Mouse (Mus musculus) embryonic facial prominence, embryonic 12.5 days (tissue): ENCODE measurements around the gene Kcp. TPM values are rescaled to one million over a fixed set of nuclear protein-coding genes. Genes with fewer than 3 reads are reported as not detected.

Source experiments
- ATAC-seq: fragments of 200-750 bp; cut with Nextera tagmentation; 2 replicates; pipeline ENCODE4 v1.8.0; 2017; ENCODE audit not compliant: insufficient number of reproducible peaks, insufficient read depth, low FRiP score, low TSS enrichment
- H3K27ac ChIP-seq: fragments of 300-500 bp; sonication (generic); 2 replicates; pipeline ENCODE4 v1.5.1; 2016; ENCODE audit warnings: mild to moderate bottlenecking
- H3K27me3 ChIP-seq: fragments of 300-500 bp; sonication (generic); 2 replicates; pipeline ENCODE4 v1.6.1; 2016; ENCODE audit warnings: mild to moderate bottlenecking, moderate library complexity
- H3K36me3 ChIP-seq: fragments of 300-500 bp; sonication (generic); 2 replicates; pipeline ENCODE4 v1.6.1; 2016; ENCODE audit warnings: mild to moderate bottlenecking
- H3K4me1 ChIP-seq: fragments of 300-500 bp; sonication (generic); 2 replicates; pipeline ENCODE4 v1.6.1; 2016
- H3K4me2 ChIP-seq: fragments of 300-500 bp; sonication (generic); replicated peaks from 2 replicates; pipeline ENCODE4 v1.6.1; 2016; ENCODE audit warnings: mild to moderate bottlenecking, moderate library complexity
- H3K4me3 ChIP-seq: fragments of 300-500 bp; sonication (generic); 2 replicates; pipeline ENCODE4 v1.5.1; 2016; ENCODE audit warnings: mild to moderate bottlenecking
- H3K9ac ChIP-seq: fragments of 300-500 bp; sonication (generic); 2 replicates; pipeline ENCODE4 v1.6.1; 2016; ENCODE audit warnings: mild to moderate bottlenecking, moderate library complexity
- H3K9me3 ChIP-seq: fragments of 300-500 bp; sonication (generic); 2 replicates; pipeline ENCODE4 v1.6.1; 2016; ENCODE audit warnings: mild to moderate bottlenecking, moderate library complexity
- WGBS: fragments of 180-500 bp; shearing (Covaris S2); methylation state at CpG from one replicate; pipeline ENCODE4 v1.1.7; 2016; 5-methylcytosine and 5-hydroxymethylcytosine counted together
- polyA plus RNA-seq: library from polyadenylated mRNA; unstranded; fragments of >200 nt; fragmentation: Nextera tagmentation; extraction: Ambion mirVana; gene quantifications from 2 replicates; pipeline ENCODE4 v1.2.1, GENCODE M21; 2016

Gene Kcp
- polyA plus RNA-seq, 1 experiment from 2014 or later = 40.6 TPM

- no peak for ATAC-seq
- Histone ChIP-seq H3K4me2 (no peak overlapping the region), H3K4me1 (no peaks in the 10 kb centered on the region), H3K27ac (no peak overlapping the region), H3K27me3 (no peaks in the 10 kb centered on the region), H3K4me3 (no peak overlapping the region), H3K9ac (no peak overlapping the region), H3K36me3 (peaks cover 67% of the 10 kb centered on the region), H3K9me3 (no peaks in the 10 kb centered on the region)
- WGBS = 94% methylated on average over 7 of the region's 7 CpGs
Measured at GRCm38 (mm10) chr6:29445354-29445753, 62.4 kb downstream of the Kcp start.

DNA sequence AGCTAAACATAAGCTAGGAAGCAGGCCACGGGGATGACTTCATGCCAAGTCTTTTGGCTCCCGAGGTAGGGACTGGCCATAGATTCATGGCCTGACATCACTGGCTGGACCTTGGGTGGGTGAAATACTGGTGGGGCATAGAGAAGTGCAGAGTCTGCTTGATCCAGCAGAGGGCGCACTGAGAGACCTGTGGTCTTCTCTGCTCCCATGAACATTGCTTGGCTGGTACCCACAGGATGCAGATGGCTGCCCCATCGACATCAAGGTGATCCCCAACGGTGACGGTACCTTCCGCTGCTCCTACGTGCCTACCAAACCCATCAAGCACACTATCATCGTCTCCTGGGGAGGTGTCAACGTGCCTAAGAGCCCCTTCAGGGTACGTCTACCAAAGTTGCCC lies 63.0 kb downstream of the Kcp start:
- WGBS = 74% methylated on average over 11 of the region's 11 CpGs
- H3K4me3 ChIP-seq = no peak overlapping the region
- peaks cover 72% of the 10 kb centered on the region for H3K36me3 ChIP-seq
- H3K27ac ChIP-seq = no peak overlapping the region
- no peak for ATAC-seq
- H3K4me2 ChIP-seq = no peak overlapping the region
- H3K9ac ChIP-seq = no peak overlapping the region
- no peaks in the 10 kb centered on the region for H3K27me3 ChIP-seq
- no peaks in the 10 kb centered on the region for H3K9me3 ChIP-seq
- no peaks in the 10 kb centered on the region for H3K4me1 ChIP-seq

DNA sequence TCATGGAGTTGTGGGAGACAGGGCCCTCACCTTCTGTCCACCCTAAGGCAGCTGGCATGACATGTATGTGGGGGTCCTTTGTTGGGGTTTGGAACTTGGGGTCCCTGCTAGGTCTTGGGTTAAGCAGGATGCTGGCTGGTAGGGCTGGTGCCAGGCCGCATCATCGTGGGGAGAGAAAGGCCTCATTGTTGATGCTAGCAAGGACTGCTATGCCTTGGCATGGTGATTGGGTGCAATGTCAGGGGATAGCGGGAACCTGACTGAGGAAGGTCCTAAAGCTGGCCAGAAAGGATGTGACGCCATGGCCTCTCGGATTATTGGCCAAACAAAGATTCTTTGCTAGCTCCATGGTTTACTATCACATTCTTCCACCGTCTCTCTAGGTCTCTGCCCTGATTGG lies 68.0 kb downstream of the Kcp start:
- Histone ChIP-seq H3K9ac (no peak overlapping the region), H3K27me3 (peaks cover 10% of the 10 kb centered on the region; the same call in 1 of the 2 replicates), H3K4me3 (no peak overlapping the region), H3K36me3 (peaks cover 38% of the 10 kb centered on the region), H3K4me2 (no peak overlapping the region), H3K27ac (no peak overlapping the region), H3K4me1 (peaks cover 25% of the 10 kb centered on the region), H3K9me3 (no peaks in the 10 kb centered on the region)
- no peak for ATAC-seq
- WGBS = 88% methylated on average over 6 of the region's 6 CpGs

GRCm38 (mm10) chr6:29439251-29439650 lies 68.5 kb downstream of the Kcp start:
- WGBS = 77% methylated on average over 4 of the region's 4 CpGs
- Histone ChIP-seq H3K4me2 (no peak overlapping the region), H3K9ac (no peak overlapping the region), H3K27ac (no peak overlapping the region), H3K36me3 (peaks cover 36% of the 10 kb centered on the region), H3K4me3 (no peak overlapping the region), H3K27me3 (peaks cover 16% of the 10 kb centered on the region), H3K4me1 (peaks cover 30% of the 10 kb centered on the region), H3K9me3 (no peaks in the 10 kb centered on the region)
- ATAC-seq = no peak

GRCm38 (mm10) chr6:29436461-29436934 lies 71.3 kb downstream of the Kcp start:
- Histone ChIP-seq H3K27me3 (peaks cover 30% of the 10 kb centered on the region), H3K9ac (0 out of 2 replicates have a peak overlapping the region, but pooled peaks have one; percentile 41), H3K4me2 (peak overlapping the region; percentile 84), H3K4me3 (peak overlapping the region; percentile 50), H3K4me1 (peaks cover 49% of the 10 kb centered on the region), H3K36me3 (peaks cover 20% of the 10 kb centered on the region; the same call in 1 of the 2 replicates), H3K27ac (peak overlapping the region; percentile 86), H3K9me3 (no peaks in the 10 kb centered on the region)
- 10% methylated on average over 11 of the region's 11 CpGs for WGBS
- ATAC-seq = peak; percentile 30

GRCm38 (mm10) chr6:29435940-29436451 lies 71.8 kb downstream of the Kcp start:
- Histone ChIP-seq H3K9ac (peak overlapping the region; percentile 41), H3K4me1 (peaks cover 54% of the 10 kb centered on the region), H3K4me2 (peak overlapping the region; percentile 84), H3K27me3 (peaks cover 33% of the 10 kb centered on the region), H3K36me3 (peaks cover 17% of the 10 kb centered on the region; the same call in 1 of the 2 replicates), H3K27ac (peak overlapping the region; percentile 86), H3K4me3 (peak overlapping the region; percentile 50), H3K9me3 (no peaks in the 10 kb centered on the region)
- 11% methylated on average over 6 of the region's 6 CpGs for WGBS
- peak; percentile 43 for ATAC-seq

- peak overlapping the region; percentile 84 for H3K4me2 ChIP-seq
- H3K27me3 ChIP-seq = peaks cover 33% of the 10 kb centered on the region
- peaks cover 59% of the 10 kb centered on the region for H3K4me1 ChIP-seq
- 0 out of 2 replicates have a peak, but pooled peaks cover 11% of the 10 kb centered on the region for H3K36me3 ChIP-seq
- H3K4me3 ChIP-seq = peak overlapping the region; percentile 50
- 8% methylated on average over 12 of the region's 13 CpGs for WGBS
- peak overlapping the region; percentile 41 for H3K9ac ChIP-seq
- peak overlapping the region; percentile 86 for H3K27ac ChIP-seq
- ATAC-seq = peak; percentile 44
- H3K9me3 ChIP-seq = no peaks in the 10 kb centered on the region
Measured at GRCm38 (mm10) chr6:29434911-29435691, 72.7 kb downstream of the Kcp start.

DNA sequence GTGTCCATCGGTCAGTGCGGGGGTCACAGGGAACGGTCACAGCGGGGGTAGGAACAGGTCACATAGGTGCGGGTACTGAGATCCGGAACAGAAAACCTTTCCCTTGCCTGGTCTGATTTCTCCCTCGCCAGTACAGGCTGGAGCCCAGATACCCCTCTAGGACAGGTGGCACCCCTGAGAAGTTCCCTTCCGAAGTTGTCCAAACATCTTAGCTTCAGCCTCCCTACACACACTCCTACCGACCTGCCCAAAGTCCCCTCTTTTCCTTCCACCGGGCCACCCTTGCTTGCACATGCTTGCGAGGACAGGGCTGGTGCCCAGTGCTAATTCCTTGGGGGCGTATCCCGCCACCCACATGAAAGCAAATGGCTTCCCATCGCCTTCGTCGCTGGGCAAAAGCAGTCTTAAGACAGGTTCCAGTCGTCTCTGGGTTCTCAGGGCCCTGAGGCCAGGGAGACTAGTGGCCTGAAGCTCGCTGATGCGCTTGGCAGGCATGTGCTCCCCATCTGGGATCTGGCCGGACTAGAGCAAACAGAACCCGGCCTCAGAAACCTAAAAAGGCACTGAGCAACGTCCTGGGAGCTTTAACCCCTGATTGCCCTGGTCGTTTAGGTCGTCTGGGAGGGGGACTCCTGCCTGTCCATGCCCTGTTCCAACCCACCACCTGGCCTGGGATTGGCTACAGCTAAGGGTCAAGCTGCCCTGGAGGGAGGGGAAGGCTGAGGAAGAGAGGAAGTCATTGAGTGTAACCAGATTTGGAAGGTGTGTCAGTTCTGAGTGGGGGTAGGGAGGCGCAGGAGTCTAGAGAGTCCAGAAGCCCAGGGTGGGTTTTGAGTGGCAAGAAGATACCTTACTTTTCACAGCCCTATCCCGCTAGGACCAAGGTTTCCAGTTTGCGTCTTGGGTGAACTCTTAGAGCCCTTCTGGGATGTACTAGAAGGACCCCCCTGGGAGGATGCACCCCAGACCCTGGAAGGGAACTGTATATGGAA lies 73.7 kb downstream of the Kcp start:
- Histone ChIP-seq H3K4me1 (peaks cover 59% of the 10 kb centered on the region), H3K9me3 (no peaks in the 10 kb centered on the region), H3K36me3 (0 out of 2 replicates have a peak, but pooled peaks cover under 1% of the 10 kb centered on the region), H3K27ac (peak overlapping the region; percentile 86; the same call in 1 of the 2 replicates), H3K4me2 (peak overlapping the region; percentile 84), H3K27me3 (peaks cover 30% of the 10 kb centered on the region), H3K4me3 (peak overlapping the region; percentile 50), H3K9ac (peak overlapping the region; percentile 56)
- no peak for ATAC-seq
- 4% methylated on average over 27 of the region's 27 CpGs for WGBS

DNA sequence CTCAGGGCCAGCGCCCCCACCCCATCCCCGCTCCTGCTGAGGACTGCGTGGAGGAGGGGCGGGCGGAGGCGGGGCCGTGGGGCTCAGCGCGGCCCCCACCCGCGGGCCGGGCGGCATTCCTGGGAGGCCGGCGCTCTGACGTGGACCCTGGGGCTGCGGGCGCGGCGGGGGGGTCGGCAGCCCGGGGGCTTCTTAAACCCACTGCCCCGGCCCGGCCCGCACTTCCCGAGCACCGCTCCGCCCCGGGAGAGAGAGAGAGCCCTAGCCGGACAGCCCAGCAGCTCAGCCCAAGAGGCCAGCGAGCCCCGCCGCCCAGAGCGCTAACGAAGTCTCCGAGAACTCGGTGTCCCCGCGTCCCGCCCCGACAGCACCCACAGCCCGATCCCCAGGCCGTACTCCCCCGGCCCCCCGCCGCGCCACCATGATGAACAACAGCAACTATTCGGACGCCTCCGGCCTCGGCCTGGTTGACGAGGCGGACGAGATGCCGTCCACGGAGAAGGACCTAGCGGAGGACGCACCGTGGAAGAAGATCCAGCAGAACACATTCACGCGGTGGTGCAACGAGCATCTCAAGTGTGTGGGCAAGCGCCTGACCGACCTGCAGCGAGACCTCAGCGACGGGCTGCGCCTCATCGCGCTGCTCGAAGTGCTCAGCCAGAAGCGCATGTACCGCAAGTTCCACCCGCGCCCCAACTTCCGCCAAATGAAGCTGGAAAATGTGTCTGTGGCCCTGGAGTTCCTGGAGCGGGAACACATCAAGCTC lies 74.5 kb downstream of the Kcp start, which contains the start of gene Flnc:
Gene Flnc (plus strand): TSS at position 219 of the 766 bp plus-strand sequence.
- H3K4me1 ChIP-seq = peaks cover 59% of the 10 kb centered on the region
- H3K4me2 ChIP-seq = peak within 1 kb of the TSS; percentile 84
- H3K9me3 ChIP-seq = no peaks in the 10 kb centered on the region
- no peak for ATAC-seq
- H3K27me3 ChIP-seq = peaks cover 29% of the 10 kb centered on the region
- H3K4me3 ChIP-seq = peak within 1 kb of the TSS; percentile 50
- peak within 1 kb of the TSS; percentile 86; the same call in 1 of the 2 replicates for H3K27ac ChIP-seq
- peak within 1 kb of the TSS; percentile 56 for H3K9ac ChIP-seq
- H3K36me3 ChIP-seq = no peaks in the 10 kb centered on the region
- under 1% methylated on average over 68 of the region's 77 CpGs for WGBS

GRCm38 (mm10) chr6:29432676-29433037 lies 75.1 kb downstream of the Kcp start:
- H3K4me1 ChIP-seq = peaks cover 59% of the 10 kb centered on the region
- H3K4me3 ChIP-seq = peak overlapping the region; percentile 50
- ATAC-seq = no peak
- peaks cover 29% of the 10 kb centered on the region for H3K27me3 ChIP-seq
- H3K9me3 ChIP-seq = no peaks in the 10 kb centered on the region
- peak overlapping the region; percentile 56; the same call in 1 of the 2 replicates for H3K9ac ChIP-seq
- peak overlapping the region; percentile 84 for H3K4me2 ChIP-seq
- no peaks in the 10 kb centered on the region for H3K36me3 ChIP-seq
- 0 out of 2 replicates have a peak overlapping the region, but pooled peaks have one; percentile 46 for H3K27ac ChIP-seq
